Mouse (Mus musculus) kidney, embryonic 14.5 days (tissue): ENCODE data around the gene Rad54l2. TPM values are rescaled to one million over a fixed set of nuclear protein-coding genes. Genes with fewer than 3 reads are reported as not detected.

Experiments
- ATAC-seq: fragments of 200-750 bp; cut with Nextera tagmentation; 2 replicates; pipeline ENCODE4 v1.8.0; 2017; ENCODE audit warnings: moderate number of reproducible peaks, mild to moderate bottlenecking, moderate TSS enrichment, moderate library complexity; ENCODE audit not compliant: low FRiP score, low TSS enrichment
- H3K27ac ChIP-seq: fragments of 300-500 bp; sonication (generic); 2 replicates; pipeline ENCODE4 v1.5.1; 2014; ENCODE audit warnings: low read depth, mild to moderate bottlenecking, low read length, moderate library complexity, mixed read lengths
- H3K27me3 ChIP-seq: fragments of 300-500 bp; sonication (generic); 2 replicates; pipeline ENCODE4 v1.6.1; 2014; ENCODE audit warnings: mild to moderate bottlenecking, low read length; ENCODE audit not compliant: control insufficient read depth, insufficient read depth
- H3K36me3 ChIP-seq: fragments of 300-500 bp; sonication (generic); 2 replicates; pipeline ENCODE4 v1.6.1; 2014; ENCODE audit warnings: low read length, mixed read lengths; ENCODE audit not compliant: control insufficient read depth, insufficient read depth
- H3K4me1 ChIP-seq: fragments of 300-500 bp; sonication (generic); 2 replicates; pipeline ENCODE4 v1.6.1; 2014; ENCODE audit warnings: low read length, mixed read lengths; ENCODE audit not compliant: control insufficient read depth, insufficient read depth
- H3K4me2 ChIP-seq: fragments of 300-500 bp; sonication (generic); replicated peaks from 2 replicates; pipeline ENCODE4 v1.6.1; 2014; ENCODE audit warnings: low read depth, mild to moderate bottlenecking, low read length
- H3K4me3 ChIP-seq: fragments of 300-500 bp; sonication (generic); 2 replicates; pipeline ENCODE4 v1.5.1; 2014; ENCODE audit warnings: mild to moderate bottlenecking, low read length
- H3K9ac ChIP-seq: fragments of 300-500 bp; sonication (generic); 2 replicates; pipeline ENCODE4 v1.6.1; 2014; ENCODE audit warnings: low read depth, mild to moderate bottlenecking, low read length, moderate library complexity
- H3K9me3 ChIP-seq: fragments of 300-500 bp; sonication (generic); 2 replicates; pipeline ENCODE4 v1.6.1; 2016; ENCODE audit warnings: low read length; ENCODE audit not compliant: control insufficient read depth
- whole genome bisulfite sequencing: fragments of 180-500 bp; shearing (Covaris S2); extraction: QIAGEN DNeasy Blood & Tissue Kit; methylation state at CpG from one replicate; pipeline ENCODE4 v1.1.7; 2014; 5-methylcytosine and 5-hydroxymethylcytosine counted together
- polyA plus RNA-seq: library from polyadenylated mRNA; unstranded; fragments of >200 nt; fragmentation: Nextera tagmentation; extraction: Ambion mirVana; gene quantifications from 2 replicates; pipeline ENCODE4 v1.2.1, GENCODE M21; 2014

The Rad54l2 gene
- polyA plus RNA-seq, 1 experiment from 2014 or later = 7.5 TPM

GRCm38 (mm10) chr9:106638154-106638553 is 150.8 kb downstream of the Rad54l2 start:
- Histone ChIP-seq H3K4me2 (no peak overlapping the region), H3K9ac (no peak overlapping the region), H3K27ac (no peak overlapping the region), H3K4me1 (no peaks in the 10 kb centered on the region), H3K4me3 (no peak overlapping the region), H3K9me3 (no peaks in the 10 kb centered on the region), H3K27me3 (no peaks in the 10 kb centered on the region), H3K36me3 (no peaks in the 10 kb centered on the region)
- WGBS = 90% methylated on average over 8 of the region's 8 CpGs
- no peak for ATAC-seq

Other genes starting within 250 kb of the Rad54l2 start
- gene Iqcf3, start 227.6 kb downstream of the Rad54l2 start, polyA plus RNA-seq = not detected in 2 replicates
- not detected in 2 replicates for gene Iqcf4, start 218.2 kb downstream of the Rad54l2 start, polyA plus RNA-seq
- not detected in 2 replicates for gene Iqcf6, start 162.6 kb downstream of the Rad54l2 start, polyA plus RNA-seq
- gene Grm2, start 133.1 kb downstream of the Rad54l2 start, polyA plus RNA-seq = not detected in 2 replicates
- 42.5 and 58.2 TPM in 2 replicates for gene Tex264, start 103.3 kb downstream of the Rad54l2 start, polyA plus RNA-seq
- gene Dcaf1, start 32.7 kb upstream of the Rad54l2 start, polyA plus RNA-seq = 21.0 and 33.9 TPM in 2 replicates
- 16.4 and 19.2 TPM in 2 replicates for gene Rbm15b, start 98.2 kb upstream of the Rad54l2 start, polyA plus RNA-seq
- gene Manf, start 102.8 kb upstream of the Rad54l2 start, polyA plus RNA-seq = 295 and 319 TPM in 2 replicates